Mouse (Mus musculus) macrophage (primary cell): ENCODE results near the gene Susd4. TPM values are rescaled to one million over a fixed set of nuclear protein-coding genes. Genes with fewer than 3 reads are reported as not detected.

Source experiments
- H3K27ac ChIP-seq: fragments of 350-480 bp; formaldehyde crosslinking; 2 replicates; pipeline ENCODE4 v1.9.0; 2021
- H3K36me3 ChIP-seq: fragments of 350-480 bp; formaldehyde crosslinking; 2 replicates; pipeline ENCODE4 v1.9.0; 2021; ENCODE audit errors: inconsistent target
- H3K4me3 ChIP-seq: fragments of 350-480 bp; formaldehyde crosslinking; 2 replicates; pipeline ENCODE4 v1.9.0; 2021; ENCODE audit errors: inconsistent target
- H3K79me2 ChIP-seq: fragments of 350-480 bp; formaldehyde crosslinking; 2 replicates; pipeline ENCODE4 v1.9.0; 2021; ENCODE audit errors: inconsistent target
- WGBS: methylation state at CpG from one replicate; pipeline ENCODE4 v1.1.7; 2026; ENCODE audit warnings: inconsistent platforms; ENCODE audit not compliant: missing documents; 5-methylcytosine and 5-hydroxymethylcytosine counted together
- polyA plus RNA-seq: library from polyadenylated mRNA; stranded (reverse); fragments of 250-400 nt; gene quantifications from 3 replicates; pipeline ENCODE4 v1.2.4, GENCODE M21; 2018; ENCODE audit warnings: inconsistent platforms

Susd4 gene
- polyA plus RNA-seq, 1 experiment from 2014 or later = not detected

DNA sequence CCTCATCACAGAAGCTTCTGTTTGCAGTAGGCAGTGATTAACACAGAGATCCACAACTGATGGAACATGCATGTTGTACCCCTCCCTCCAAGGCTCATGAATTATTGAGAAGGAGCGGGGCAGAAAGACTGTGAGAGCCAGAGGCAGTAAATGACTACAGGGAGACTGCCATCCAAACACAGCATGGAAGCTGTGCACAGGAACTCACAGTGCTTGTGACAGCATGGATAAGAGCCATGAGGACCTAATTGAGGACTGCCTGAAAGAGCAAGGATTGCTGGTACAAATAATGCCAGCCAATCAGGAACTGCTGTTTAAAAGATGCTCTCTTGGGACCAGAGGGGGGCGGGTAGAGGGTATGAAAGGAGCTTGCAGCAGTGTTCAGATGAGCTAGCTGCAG lies 178.3 kb downstream of the Susd4 start:
- WGBS = 100% methylated on average over 2 of the region's 2 CpGs
- Histone ChIP-seq H3K27ac (no peak overlapping the region), H3K4me3 (no peak overlapping the region), H3K36me3 (no peaks in the 10 kb centered on the region), H3K79me2 (no peaks in the 10 kb centered on the region)

DNA sequence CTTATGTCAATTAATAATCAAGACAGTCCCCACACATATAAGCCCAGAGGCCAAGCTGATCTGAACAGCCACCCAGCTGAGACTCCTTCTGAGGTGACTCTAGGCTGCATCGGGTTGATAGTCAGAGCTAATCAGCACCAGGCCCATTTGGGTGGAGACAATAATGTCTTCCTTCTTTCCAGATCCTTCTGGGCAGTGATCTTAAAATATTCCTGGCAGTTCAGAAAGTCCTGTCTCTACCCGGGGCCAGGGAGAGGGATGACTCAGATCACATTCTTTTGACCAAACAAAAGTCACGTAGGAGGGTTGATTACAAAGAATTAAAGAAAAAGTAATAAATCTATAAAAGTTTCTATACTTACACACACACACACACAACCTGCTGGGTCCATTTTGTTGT lies 180.3 kb downstream of the Susd4 start:
- whole genome bisulfite sequencing = 88% methylated on average over 3 of the region's 3 CpGs

DNA sequence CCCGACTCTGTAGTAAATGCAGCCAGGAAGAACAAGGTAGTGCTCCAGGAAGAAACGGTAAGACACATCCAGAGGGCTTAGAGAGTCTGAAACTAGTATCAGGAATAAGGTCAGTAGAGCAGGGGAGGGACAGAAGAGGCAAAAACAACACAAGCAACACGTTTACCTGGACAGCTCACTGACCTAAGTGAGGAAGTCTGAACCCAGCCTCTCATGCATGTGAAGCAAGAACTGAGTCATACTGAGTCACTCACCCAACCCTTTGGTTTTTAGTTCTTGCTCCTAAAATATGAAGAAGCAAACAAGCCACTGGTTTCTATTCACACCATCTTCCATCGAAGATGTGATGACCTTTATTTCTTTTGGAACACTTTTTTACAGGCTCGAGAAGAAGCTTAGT lies 181.0 kb downstream of the Susd4 start:
- Histone ChIP-seq H3K79me2 (no peaks in the 10 kb centered on the region), H3K27ac (no peak overlapping the region), H3K4me3 (no peak overlapping the region), H3K36me3 (no peaks in the 10 kb centered on the region)
- WGBS = 29% methylated on average over 5 of the region's 5 CpGs

More for the DNA sequence above, 180.3 kb downstream of the Susd4 start:
- Histone ChIP-seq H3K4me3 (no peak overlapping the region), H3K79me2 (no peaks in the 10 kb centered on the region), H3K27ac (no peak overlapping the region), H3K36me3 (no peaks in the 10 kb centered on the region)

DNA sequence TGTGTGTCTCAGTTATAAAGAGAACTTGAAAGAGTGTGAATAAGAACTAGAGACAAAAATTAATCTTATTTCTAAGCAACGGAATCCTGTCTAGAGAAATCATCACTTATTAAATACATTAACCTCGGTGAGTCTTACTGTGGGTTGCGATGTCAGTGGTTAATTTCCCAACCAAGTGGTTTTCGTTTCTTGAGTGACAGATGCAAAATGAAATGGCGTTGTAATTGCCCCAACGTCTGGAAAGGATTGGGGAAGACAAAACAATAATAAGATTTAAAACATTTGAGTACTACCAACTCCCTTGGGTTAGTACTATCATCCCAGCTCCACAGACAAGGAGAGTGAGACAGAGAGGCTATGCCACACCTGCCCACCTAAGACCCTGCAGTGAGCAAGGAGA lies 181.9 kb downstream of the Susd4 start:
- H3K27ac ChIP-seq = no peak overlapping the region
- H3K79me2 ChIP-seq = no peaks in the 10 kb centered on the region
- no peaks in the 10 kb centered on the region for H3K36me3 ChIP-seq
- no peak overlapping the region for H3K4me3 ChIP-seq
- 26% methylated on average over 6 of the region's 6 CpGs for WGBS

Other genes starting within 250 kb of the Susd4 start
- 94.4 to 189 TPM (median 167 TPM) in 3 replicates for gene Capn2, start 246.3 kb upstream of the Susd4 start, polyA plus RNA-seq
- not detected in 3 replicates for gene Capn8, start 198.9 kb upstream of the Susd4 start, polyA plus RNA-seq
- not detected in 3 replicates for gene Ccdc185, start 14.7 kb upstream of the Susd4 start, polyA plus RNA-seq
- 2.0 to 4.6 TPM (median 2.6 TPM) in 3 replicates for gene Tlr5, start 190.9 kb downstream of the Susd4 start, polyA plus RNA-seq